Mouse (Mus musculus): ENCODE results near the gene Atp8b5.

Gene Atp8b5

DNA sequence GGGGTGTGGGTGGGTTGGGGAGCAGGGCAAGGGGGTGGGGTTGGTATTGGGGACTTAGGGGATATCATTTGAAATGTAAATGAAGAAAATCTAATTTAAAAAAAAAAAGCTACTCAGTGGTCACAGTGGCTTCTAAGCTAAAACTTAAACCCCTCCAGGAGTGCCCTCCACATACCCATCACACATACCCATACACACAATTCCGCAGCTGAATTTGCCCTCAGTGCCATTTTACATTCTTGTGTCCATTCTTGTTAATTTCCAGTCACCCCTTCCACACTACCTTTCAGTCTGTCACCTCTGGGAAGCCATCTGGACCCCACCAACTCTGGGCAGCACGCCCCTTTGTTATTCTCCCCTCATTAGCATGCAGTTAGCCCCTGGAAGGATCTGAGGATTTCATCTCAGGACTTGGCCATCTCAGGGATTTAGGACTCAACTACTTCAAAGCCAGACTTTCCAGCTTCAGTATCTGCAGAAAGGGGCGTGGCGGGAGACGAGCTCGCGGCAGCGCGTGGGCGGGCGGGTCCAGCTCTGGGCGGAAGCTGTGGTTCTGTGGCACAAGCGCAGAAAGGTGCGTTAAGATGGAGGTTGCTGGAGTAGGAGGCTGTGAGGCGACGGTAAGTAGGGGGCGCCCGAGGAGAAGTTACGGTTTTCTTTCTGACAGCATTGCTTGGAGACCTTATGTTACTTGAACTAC is at the start of gene Atp8b5:
Gene Atp8b5, plus strand, starts transcription at position 537 of the 700 bp plus-strand sequence.
- DNase-seq (ENCODE audit: low read depth, low spot score), result peak; percentile 89

DNA sequence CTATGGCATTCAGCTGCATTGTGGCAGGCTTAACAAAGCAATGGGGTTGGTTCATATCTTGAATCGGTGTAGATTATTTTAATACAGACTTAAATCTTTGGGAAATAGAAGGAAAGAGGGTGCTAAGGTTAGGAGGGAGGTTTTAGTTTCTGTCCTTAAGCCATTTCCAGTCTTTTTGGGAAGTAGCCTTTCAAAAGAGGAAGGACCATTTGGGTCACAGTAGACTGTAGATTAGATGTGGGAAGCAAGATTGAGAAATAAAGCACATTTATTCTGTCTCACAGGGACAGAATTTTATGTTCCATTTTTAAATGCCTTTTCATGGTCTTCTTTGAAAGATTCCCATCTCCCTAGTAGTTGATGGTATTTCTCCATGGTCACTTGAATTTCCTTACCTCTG is 49.0 kb upstream of the Atp8b5 start:
- DNase-seq (ENCODE audit: low read depth, low spot score), result no peak

DNA sequence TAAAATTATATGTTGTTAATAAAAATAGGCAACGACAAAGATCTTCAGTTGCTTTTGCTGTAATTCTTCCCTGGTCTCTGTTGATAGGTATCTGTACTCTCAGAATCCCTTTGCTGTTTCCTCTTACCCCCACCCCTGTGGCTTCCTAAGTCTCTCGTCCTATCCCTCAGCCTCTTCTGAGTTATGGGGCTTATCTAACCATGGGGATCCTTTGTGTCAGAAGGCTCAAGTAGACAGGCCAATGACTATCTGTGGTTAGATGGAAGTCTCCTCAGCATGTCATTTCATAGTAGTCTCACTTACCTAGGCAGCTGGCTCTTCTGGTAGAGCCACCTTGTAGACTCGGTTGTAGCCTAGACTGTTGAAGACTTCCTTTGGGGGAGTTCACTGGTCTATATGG is 35.1 kb upstream of the Atp8b5 start:
- DNase-seq (ENCODE audit: low read depth, low spot score), result no peak

DNA sequence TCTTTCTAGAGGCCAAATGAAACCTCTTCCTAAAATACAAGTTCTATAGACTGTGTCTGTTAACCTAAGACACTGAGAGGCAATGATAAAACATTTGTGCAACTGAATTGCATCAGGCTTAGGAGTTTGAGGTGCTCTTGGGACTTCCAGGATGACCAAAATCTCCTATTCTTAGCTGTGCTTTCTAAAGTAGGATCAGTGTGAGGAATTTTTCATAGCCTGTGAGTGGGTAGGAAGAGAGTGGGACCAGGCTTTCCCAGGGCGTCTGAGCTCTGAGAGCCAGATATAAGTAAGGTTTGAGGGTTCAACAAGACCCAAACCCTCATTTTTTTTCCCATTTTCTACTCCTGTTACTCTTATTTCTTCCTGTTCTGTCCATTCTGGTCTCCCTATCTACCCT is 34.0 kb upstream of the Atp8b5 start:
- no peak for DNase-seq (ENCODE audit: low read depth, low spot score)

DNA sequence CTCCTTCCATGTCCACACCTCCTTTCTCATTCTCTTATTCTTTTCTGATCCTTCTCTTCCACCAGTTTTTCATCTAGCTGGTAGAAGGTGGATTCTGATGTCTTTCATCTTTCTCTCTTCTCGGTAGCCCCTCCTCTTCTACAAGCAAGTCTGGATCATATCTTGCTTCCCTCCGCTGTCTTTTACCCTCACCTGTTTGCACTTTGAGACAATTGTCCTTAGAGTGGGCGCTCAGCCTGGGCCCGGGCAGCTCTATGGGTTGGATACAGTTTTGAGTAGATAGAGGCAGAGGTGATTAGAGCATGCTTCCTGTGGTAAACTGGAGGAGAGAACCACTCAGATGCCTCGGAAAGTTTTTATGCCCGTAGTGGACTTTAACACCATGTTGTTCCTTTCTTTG is 33.5 kb upstream of the Atp8b5 start:
- no peak for DNase-seq (ENCODE audit: low read depth, low spot score)

DNA sequence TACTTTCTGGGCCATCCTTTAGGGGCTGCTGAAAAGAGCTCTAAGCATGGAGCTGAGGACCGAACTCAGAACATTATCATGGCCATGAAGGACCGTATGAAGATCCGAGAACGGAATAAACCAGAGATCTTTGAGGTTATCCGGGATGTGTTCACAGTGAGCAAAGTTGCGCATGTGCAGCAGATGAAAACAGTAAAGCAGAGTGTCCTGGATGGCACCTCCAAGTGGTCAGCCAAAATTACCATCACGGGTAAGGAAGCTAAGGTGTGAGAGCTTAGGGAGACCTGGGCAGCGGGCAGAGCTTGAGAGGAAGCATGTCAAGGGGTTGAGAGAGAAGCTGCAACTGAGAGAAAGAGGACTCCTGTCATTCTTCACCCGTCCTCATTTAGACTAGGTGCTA is 30.1 kb upstream of the Atp8b5 start:
- DNase-seq (ENCODE audit: low read depth, low spot score), result no peak

DNA sequence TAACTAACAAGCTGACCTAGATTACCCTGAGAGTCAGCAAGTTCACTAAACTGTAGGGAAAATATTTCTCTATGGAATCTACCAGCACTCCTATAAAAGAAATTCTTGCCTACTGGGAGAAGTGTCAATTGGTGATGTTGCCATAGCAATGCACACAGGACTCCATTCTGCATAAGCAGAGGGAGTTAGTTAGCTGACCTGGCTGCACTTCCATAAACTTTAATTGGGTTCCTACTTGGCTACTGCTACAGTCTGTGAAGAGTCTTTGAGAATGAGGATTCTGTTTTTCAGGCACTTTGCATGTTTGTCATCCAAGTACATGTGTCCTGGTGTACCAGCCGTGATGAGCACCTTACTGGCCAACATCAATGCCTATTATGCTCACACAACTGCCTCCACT is 26.2 kb upstream of the Atp8b5 start:
- no peak for DNase-seq (ENCODE audit: low read depth, low spot score)

DNA sequence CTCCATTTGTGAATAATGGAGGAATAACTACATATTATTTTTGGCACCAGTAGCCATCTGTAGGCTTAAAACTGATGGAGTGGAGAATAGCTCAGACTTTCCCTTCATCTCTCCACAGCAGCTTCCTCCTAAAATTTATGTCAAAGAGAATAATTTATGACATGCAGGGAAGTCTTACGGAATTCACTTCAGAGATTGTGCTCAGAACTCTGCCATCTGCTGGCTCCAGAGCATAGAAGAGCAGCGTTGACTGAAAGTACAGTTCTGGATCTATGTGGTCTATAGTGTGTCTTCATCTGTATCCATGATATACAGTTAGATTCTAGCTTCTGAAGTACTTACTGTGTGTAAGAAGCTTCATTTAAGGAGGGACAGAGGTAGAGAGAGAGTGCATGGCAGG is 22.9 kb upstream of the Atp8b5 start:
- no peak for DNase-seq (ENCODE audit: low read depth, low spot score)

DNA sequence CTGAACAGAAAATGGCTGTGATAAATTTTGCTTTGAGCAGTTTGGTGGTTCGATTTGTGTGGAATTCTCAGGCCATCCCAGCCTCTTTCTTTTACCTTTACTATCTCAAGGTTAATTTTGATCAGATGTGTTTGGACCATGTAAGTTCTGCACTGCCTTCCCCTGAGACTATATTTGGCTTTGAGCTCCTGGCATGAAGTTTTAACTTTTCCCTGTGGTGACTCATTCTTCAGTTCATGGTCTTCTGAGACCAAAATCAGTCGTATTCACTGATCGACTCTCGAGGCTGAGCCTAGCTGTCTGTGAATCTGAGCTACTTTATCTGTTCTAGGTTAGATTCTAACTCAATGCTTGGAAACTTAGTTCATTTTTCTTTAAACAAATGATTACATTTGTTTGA is 21.2 kb upstream of the Atp8b5 start:
- DNase-seq (ENCODE audit: low read depth, low spot score), result no peak

DNA sequence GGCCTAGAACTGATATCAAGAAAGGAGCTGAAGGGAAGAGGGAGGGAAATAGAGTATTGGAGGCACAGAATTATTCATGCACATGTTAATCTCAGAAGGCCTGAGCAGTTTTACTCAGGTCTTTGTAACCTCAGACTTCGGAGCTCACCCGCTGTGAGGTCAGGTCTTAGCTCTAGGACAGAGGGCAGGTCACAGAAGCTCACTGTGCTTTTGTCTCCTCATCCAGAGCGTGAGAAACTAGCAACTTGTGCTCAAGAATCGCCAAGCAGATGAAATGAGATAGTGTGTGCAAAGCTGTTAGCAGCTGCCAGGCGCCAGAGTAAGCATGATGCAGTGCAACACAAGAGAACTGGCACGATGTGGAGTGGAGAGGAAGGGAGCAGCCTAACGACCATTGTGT is 18.9 kb upstream of the Atp8b5 start:
- no peak for DNase-seq (ENCODE audit: low read depth, low spot score)

DNA sequence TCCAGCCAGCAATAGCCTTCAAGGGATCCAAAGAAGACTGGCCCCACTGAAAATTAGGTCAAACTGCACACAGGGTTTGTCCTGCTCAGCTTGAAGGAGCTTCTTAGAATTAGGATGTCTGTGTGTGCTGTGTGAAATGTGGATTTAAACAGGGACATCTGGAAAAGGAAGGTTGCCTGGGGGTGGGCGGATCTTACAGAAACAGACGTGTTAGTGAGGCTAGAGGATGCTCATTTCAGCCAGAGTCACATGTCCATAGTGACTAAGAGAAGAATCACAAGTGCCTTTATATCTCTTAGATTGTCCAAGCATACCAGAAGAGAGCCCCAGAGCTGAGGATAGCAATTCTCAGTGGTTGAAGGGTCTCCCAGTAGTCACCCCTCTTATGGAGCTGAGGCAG is 18.1 kb upstream of the Atp8b5 start:
- no peak for DNase-seq (ENCODE audit: low read depth, low spot score)

DNA sequence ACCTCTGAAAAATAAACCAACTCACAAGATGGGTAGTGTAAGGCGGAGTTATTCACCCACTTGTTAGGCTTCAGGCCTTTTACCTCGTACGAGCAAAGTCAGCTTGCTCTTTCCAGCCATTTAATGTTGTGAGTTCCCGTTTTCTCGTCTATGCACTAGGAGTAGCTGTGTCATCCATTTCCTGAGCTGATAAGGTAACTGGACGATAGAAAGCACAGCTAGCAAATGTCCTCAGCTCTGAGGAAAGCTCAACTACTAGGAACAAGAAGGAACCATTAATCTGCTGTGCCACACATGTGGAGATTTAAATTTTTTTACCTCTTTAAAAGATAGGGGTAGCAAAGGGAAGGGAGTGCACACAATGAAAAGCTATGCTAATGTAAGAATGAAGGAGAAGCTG is 15.7 kb upstream of the Atp8b5 start:
- no peak for DNase-seq (ENCODE audit: low read depth, low spot score)

DNA sequence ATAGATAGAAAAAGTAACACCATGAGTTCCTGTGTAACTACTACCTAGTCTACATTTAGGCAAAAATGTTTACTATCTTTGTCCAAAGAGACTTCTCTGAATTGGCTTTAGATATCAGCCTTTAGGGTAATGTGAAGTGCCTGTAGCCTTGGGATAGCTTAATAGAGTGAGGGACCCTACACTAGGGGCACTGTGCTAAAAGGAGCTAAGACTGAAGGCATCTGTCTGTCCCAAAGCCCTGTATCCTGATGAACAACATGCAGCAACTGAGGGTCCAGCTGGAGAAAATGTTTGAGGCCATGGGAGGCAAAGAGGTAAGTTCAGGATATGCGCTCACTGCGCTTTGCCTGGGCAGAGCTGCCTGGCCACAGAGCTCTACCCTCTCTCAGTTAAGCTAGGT is 9.9 kb upstream of the Atp8b5 start:
- DNase-seq (ENCODE audit: low read depth, low spot score), result peak; percentile 17

DNA sequence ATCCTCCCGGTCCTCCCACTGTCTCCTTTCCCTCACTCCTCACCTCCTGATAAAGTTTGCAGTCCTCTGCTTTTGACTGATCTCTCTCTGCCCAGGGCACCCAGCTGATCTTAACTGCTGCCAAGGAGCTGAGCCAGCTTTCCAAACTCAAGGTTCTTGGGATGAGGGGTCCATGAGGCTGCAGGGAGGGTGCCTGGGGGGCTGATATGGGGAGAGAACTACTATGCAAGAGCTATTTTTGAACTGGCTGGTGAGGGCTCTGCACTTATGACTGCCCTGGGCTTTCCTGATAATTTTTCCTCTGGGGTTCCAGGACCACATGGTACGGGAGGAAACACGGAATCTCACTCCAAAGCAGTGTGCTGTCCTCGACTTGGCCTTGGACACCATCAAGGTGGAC is 8.4 kb upstream of the Atp8b5 start:
- DNase-seq (ENCODE audit: low read depth, low spot score), result no peak

DNA sequence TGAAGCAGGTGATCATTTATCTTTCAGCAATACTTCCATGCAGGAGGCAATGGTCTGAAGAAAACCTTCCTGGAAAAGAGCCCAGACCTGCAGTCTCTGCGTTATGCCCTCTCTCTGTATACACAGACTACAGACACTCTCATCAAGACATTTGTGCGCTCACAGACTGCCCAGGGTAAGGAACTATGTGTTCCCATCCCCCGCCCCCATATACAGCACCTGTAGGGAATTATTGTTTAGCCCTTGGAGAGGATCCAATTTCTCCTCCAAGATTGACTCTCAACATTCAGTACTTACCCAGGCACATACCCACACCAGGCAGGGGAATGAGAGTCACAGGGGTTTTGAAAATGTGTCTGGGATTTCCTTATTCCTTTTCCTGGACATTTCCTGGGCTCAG is 7.5 kb upstream of the Atp8b5 start:
- DNase-seq (ENCODE audit: low read depth, low spot score), result no peak

DNA sequence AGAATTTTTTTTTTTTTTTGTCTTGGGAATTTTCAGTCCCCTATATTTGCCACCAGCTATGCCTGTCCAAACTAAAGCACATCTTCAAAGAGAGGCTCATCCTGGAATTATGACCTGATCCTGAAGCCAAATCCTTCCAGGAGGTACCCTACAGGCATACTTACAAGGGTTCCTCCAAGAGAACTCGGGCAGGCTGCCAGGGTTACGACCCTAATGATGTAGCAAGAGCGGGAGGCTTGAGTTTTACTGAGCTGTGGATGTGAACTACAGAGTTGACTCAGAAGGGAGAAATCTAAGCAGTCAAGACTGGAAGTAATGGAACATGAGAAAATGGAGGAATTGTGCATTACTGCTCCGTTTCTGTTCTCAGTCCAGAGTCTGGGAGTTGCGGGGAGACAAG is 6.9 kb upstream of the Atp8b5 start:
- no peak for DNase-seq (ENCODE audit: low read depth, low spot score)

DNA sequence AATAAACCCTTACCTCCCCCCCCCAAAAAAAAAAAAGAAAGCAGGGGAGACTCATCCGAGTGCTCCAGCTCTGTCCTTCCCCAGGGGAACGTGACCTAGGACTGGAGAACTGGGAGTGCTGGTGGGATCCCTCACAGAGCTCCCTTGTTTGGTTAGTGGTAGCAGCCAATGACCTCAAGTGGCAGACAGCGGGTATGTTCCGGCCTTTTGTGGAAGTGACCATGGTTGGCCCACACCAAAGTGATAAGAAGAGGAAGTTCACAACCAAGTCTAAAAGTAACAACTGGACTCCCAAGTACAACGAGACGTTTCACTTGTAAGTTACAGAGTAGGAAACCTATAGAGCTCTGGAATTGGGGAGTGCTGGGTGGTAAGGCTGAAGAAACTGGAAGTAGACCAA is 4.1 kb upstream of the Atp8b5 start:
- no peak for DNase-seq (ENCODE audit: low read depth, low spot score)

DNA sequence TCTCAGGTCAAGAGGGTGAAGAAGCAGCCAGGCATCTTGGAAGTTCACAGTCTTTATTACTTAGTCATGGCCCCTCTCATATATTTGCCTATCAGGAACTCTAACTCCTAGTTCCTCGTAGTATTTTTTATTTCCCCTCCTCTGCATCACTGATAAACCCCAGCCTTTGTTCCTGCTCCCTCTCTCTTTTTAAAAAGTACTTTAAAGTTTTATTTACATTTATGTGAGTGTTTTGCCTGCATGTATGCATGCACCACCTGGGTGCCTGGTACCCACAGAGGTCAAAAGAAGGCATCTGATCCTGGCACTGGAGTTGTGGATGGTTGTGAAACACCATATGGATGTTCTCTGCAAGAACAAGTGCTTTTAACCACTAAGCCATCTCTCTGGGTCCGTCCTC is 813 bp upstream of the Atp8b5 start:
- DNase-seq (ENCODE audit: low read depth, low spot score), result no peak

DNA sequence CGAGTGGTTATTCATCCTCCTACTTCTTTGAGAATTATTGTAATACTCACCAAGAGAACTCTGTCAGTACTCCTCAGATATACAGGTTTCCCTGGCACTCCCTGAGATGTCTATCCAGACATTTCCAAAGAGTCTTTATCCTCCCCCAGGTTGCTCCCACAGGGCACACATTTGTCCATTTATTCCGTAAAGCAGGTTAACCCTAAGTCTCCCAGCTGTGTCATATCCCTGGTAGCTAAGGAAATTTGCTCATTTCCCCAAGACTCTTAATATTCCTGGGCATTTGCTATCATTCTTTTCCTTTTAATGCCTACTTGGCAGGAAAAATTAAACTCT is 332 bp downstream of the Atp8b5 start:
- DNase-seq (ENCODE audit: low read depth, low spot score), result no peak

DNA sequence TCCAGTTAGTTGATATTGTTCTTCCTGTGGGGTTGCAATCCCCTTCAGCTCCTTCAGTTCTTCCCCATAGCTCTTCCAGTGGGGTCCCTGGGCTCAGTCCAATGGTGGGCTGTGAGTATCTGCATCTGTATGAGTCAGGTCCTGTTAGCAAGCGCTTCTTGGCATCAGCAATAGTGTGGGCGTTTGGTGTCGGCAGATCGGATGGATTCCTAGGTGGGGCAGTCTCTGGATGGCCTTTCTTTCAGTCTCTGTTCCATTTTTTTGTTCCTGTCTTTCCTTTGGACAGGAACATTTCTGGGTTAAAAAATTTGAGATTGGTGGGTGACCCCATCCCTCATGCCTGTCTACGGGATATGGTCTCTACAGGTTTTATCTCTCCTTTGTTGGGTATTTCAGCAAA is 18.5 kb downstream of the Atp8b5 start:
- no peak for DNase-seq (ENCODE audit: low read depth, low spot score)

DNA sequence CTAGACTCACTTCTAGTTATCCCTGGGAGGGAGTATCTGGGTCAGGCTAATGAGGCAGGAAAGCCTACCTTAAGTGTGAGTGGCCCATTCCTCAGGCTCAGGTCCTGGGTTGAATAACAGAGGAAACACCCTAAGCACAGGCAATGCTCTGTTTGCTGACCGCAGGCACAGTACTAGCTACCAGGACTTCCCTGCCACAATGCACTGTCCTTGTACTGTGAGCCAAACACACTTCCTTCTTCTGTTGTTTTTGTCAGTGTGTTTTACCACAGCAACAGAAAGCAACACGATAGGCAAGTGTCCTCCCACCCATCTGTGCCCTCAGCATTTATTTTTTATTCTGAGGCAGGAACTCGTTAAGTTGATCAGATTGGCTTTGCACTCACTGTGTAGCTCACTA is 20.3 kb downstream of the Atp8b5 start:
- DNase-seq (ENCODE audit: low read depth, low spot score), result no peak

DNA sequence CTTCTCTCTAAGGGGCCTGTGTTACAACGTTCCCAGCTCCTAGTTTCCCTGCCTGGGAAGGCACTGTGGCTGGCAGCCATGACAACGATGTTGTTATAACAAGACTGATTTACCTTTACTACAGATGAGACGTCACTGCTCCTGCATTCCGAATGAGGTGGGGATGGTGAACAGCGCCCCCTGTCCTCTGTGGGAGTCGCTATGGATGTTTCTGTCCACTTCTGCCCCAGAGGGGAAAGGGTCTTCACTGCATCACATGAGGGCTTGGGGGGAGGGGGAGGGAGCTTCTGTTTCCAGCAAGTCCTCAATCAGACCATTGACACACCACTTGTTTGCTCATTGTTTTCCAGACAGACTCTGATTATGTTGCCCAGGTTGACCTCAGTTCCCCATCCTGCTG is 27.0 kb downstream of the Atp8b5 start:
- DNase-seq (ENCODE audit: low read depth, low spot score), result peak; percentile 37

DNA sequence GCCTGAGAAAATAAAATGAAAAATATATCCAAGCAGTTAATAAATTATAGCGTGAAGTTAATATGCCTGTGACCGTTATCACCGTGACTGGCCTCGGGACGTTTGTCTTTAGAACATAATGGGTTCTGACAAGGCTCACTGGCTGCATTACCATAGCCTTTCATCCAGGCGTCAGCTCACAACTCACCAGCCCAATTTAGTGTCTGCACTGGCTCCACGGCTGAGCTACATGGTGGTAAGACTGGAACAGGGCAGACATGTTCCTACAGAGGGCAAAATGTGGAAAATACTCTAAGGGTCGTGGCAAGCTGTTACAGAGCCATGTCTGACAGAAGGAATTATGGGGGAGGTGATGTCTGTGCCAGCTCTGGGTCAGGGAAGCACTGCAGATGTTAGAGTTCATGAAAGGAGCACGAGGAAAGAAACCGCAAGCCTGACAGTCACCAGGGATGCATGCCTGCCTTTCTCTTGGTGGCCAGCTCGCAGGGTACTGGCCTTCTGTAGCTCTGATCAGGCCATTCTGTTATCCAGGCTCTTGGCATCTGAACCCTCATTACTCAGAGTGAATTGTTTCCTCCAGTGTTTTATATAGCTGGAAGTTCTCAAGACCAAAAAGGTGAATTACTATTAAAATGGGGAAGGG is 42.9 kb downstream of the Atp8b5 start:
- no peak for DNase-seq (ENCODE audit: low read depth, low spot score)

DNA sequence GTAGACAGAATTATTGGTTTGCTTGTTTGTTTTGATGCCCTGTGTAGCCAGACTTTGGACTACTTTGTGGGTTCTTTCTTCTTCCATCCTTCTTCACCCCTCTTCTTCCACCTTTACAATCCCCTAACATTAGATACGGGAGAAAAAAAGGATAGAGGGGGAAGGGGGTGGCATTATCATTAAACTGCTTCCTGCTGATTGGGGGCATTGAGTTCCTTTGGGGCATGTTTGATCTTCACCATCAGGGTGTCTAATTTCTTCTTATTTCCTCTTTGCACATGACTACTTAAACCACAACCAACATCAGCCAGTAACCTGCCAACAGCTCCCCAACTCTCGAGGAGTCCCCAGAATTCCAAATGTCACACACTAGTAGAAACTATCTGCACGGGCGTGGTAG is 54.6 kb downstream of the Atp8b5 start:
- no peak for DNase-seq (ENCODE audit: low read depth, low spot score)
